Mouse (Mus musculus) stomach, postnatal 0 days (tissue): ENCODE measurements at regions not wholly inside any gene's neighbourhood (a gene's known extent, or its start where the extent isn't known, plus 50 kb on each side); places are given as distances from the start of the nearest gene placed in this dataset.

ENCODE experiments used
- CTCF ChIP-seq: IDR thresholded peaks from 2 replicates; pipeline ENCODE4 v1.5.1; 2016; ENCODE audit warnings: antibody characterized with exemption, low read depth, mild to moderate bottlenecking, moderate library complexity
- EP300 ChIP-seq: optimal IDR thresholded peaks from 2 replicates; pipeline ENCODE3; 2016; ENCODE audit warnings: antibody characterized with exemption

GRCm38 (mm10) chr11:45785806-45786205 is 66.0 kb upstream of the Clint1 start:
- no peak for TF ChIP-seq CTCF
- no peak for TF ChIP-seq EP300
